Mouse (Mus musculus) Patski (cell line): ENCODE measurements around the gene Cap2. TPM values are rescaled to one million over a fixed set of nuclear protein-coding genes. Genes with fewer than 3 reads are reported as not detected.

Experiments used
- ATAC-seq: fragments of 100-300 bp; one replicate; pipeline ENCODE4 v1.8.0; 2021
- CTCF ChIA-PET: fragments of 350-600 bp; sonication (Branson Sonifier 250); formaldehyde crosslinking; loops from one replicate; lab custom pipeline; 2022; ENCODE audit warnings: inconsistent platforms; lab: Charles Lee
- POLR2A ChIA-PET: fragments of 350-600 bp; sonication (Branson Sonifier 250); formaldehyde crosslinking; loops from one replicate; lab custom pipeline; 2022; ENCODE audit warnings: antibody characterized with exemption, inconsistent platforms; lab: Charles Lee
- DNase-seq: peaks from one replicate; pipeline ENCODE4 v3.0.0-alpha.2; 2011; ENCODE audit warnings: low read depth, low spot score
- H3K27me3 ChIP-seq: fragments of 371-371 bp; one replicate; pipeline ENCODE4 v1.5.1; 2021
- CTCF ChIP-seq: fragments of 100-300 bp; IDR thresholded peaks from one replicate; pipeline ENCODE4 v1.5.1; 2021
- in situ Hi-C: fragments of 300-500 bp; cut with MboI; formaldehyde crosslinking; loops from 3 replicates; pipeline ENCODE4 v1.11.1; 2018; ENCODE audit warnings: low pct_unique_long_range_greater_than_20kb, mixed read lengths
- polyA plus RNA-seq: library from polyadenylated mRNA; unstranded; gene quantifications from one replicate; pipeline ENCODE4 v1.2.3, GENCODE M21; 2021

The Cap2 gene
- polyA plus RNA-seq, 1 experiment from 2014 or later: not detected

- ChIA-PET CTCF (no interaction called here), POLR2A (no interaction called here)
- in situ Hi-C loops: no loop called here
- DNase-seq: no peak
- no peaks in the 10 kb centered on the region for H3K27me3 ChIP-seq
- no peak for ATAC-seq
- no peak for TF ChIP-seq CTCF
These were observed 7.2 kb downstream of the Cap2 start for GRCm38 (mm10) chr13:46508823-46509222.

GRCm38 (mm10) chr13:46510460-46510859 is 8.8 kb downstream of the Cap2 start:
- TF ChIP-seq CTCF: no peak
- DNase-seq: no peak
- H3K27me3 ChIP-seq: no peaks in the 10 kb centered on the region
- CTCF ChIA-PET: no interaction called here
- ATAC-seq: no peak
- in situ Hi-C loops: no loop called here
- POLR2A ChIA-PET: no interaction called here

GRCm38 (mm10) chr13:46514484-46514883 is 12.8 kb downstream of the Cap2 start:
- ATAC-seq: no peak
- H3K27me3 ChIP-seq: no peaks in the 10 kb centered on the region
- ChIA-PET CTCF (no interaction called here), POLR2A (no interaction called here)
- DNase-seq: no peak
- in situ Hi-C loops: no loop called here
- TF ChIP-seq CTCF: no peak

- ATAC-seq: no peak
These were observed 13.5 kb downstream of the Cap2 start for GRCm38 (mm10) chr13:46515120-46515523.

DNA sequence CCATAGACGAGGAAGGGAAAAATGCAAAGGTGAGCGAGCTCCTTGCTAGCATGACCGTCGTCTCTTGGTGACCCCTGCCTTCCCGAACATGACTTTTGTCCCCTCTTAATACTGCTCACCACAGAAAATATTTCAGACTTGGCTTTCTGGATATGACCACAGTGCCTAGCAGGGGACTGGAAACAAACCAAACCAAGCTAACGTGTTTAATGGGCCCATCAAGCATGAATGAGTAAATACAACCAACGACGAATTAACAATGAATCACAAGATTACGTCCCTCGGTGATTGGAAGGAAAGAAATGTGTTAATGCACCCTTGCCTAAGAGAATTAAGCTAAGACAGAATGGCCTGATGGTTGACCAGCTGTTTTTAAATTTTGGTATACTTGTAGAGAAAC is 13.9 kb downstream of the Cap2 start:
- H3K27me3 ChIP-seq: no peaks in the 10 kb centered on the region
- TF ChIP-seq CTCF: no peak
- ChIA-PET CTCF (interaction anchor here (0.7 kb wide), 1 partner anchor 8 kb away, joined by 3 read pairs; no protein-coding TSS in a partner anchor), POLR2A (no interaction called here)
- DNase-seq (peak; percentile 41), ATAC-seq (peak; percentile 65)
- in situ Hi-C loops: no loop called here

More at GRCm38 (mm10) chr13:46515120-46515523, 13.5 kb downstream of the Cap2 start:
- H3K27me3 ChIP-seq: no peaks in the 10 kb centered on the region
- ChIA-PET CTCF (interaction anchor here (0.7 kb wide), 1 partner anchor 9 kb away, joined by 3 read pairs; no protein-coding TSS in a partner anchor), POLR2A (no interaction called here)
- no peak for TF ChIP-seq CTCF
- DNase-seq: no peak
- in situ Hi-C loops: no loop called here

DNA sequence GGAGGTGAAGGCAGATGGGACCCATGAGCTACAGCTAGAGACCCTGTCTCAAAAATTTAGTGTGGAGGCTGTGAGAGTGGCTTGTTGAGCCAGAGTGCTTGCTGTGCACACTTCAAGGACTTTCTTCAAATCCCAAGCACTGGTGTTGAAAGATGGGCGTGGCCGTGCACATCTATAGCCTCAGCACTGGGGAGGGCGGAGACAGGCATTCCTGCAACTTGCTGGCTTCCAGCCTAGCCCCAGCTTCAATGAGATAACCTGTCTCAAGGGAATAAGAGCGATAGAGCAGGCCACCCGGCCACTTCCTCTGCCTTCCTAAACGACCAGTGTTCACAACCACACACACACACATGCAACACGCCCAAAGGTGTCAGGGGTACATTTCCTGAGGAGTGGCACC is 14.5 kb downstream of the Cap2 start:
- CTCF ChIA-PET: interaction anchor here (0.7 kb wide), 1 partner anchor 8 kb away, joined by 3 read pairs; no protein-coding TSS in a partner anchor
- no peak for ATAC-seq
- POLR2A ChIA-PET: interaction anchor here (0.5 kb wide), 1 partner anchor 19 kb away, joined by 3 read pairs; no protein-coding TSS in a partner anchor
- in situ Hi-C loops: no loop called here
- TF ChIP-seq CTCF: no peak
- DNase-seq: no peak
- no peaks in the 10 kb centered on the region for H3K27me3 ChIP-seq

- H3K27me3 ChIP-seq: no peaks in the 10 kb centered on the region
- CTCF ChIA-PET: no interaction called here
- ATAC-seq (no peak), DNase-seq (no peak)
- POLR2A ChIA-PET: no interaction called here
- no peak for TF ChIP-seq CTCF
- in situ Hi-C loops: no loop called here
These were observed 15.6 kb downstream of the Cap2 start for GRCm38 (mm10) chr13:46517211-46517685.

DNA sequence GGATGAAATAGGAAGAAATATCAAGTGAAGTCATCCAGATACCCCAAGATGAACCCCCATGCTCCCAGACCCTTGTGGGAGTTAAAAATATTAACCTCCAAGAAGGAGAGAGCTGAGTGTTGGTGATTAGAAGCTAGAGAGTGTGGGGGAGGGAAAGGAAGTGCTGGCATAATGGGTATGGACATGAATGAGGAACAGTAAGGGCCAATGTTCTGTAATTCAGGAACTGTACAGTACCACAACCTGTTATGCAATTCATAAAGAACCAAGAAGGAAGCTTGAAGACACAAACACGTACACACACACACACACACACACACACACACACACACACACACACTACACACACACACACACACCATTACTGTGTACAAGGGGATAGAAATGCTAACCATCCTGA is 19.8 kb downstream of the Cap2 start:
- no peaks in the 10 kb centered on the region for H3K27me3 ChIP-seq
- ChIA-PET POLR2A (interaction anchor here (0.7 kb wide), 1 partner anchor 191 kb away, joined by 3 read pairs; no protein-coding TSS in a partner anchor), CTCF (no interaction called here)
- DNase-seq (no peak), ATAC-seq (no peak)
- in situ Hi-C loops: no loop called here
- TF ChIP-seq CTCF: no peak

DNA sequence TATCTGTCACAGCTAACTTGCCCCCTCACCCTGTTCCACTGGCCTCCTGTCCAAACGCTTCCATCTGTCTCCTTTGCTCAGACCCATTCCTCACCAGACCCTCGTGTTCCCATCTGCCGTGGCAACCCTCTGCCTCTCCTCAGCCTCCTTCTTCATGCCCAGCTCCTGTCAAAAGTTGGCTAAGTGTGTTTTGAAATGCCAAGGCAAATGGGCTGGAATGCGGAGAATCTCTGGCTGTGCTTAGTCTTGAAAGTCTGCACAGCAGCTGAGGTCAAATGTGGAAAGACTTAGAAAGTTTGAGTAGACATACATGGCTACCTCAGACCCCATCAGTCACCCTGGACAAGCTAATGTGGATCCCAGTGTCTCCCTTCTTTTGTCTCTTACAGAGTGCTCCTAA is 21.1 kb downstream of the Cap2 start:
- no peak for TF ChIP-seq CTCF
- POLR2A ChIA-PET: no interaction called here
- no peak for ATAC-seq
- in situ Hi-C loops: no loop called here
- CTCF ChIA-PET: no interaction called here
- no peaks in the 10 kb centered on the region for H3K27me3 ChIP-seq
- DNase-seq: no peak

- in situ Hi-C loops: no loop called here
These were observed 21.6 kb downstream of the Cap2 start for GRCm38 (mm10) chr13:46523235-46523634.

DNA sequence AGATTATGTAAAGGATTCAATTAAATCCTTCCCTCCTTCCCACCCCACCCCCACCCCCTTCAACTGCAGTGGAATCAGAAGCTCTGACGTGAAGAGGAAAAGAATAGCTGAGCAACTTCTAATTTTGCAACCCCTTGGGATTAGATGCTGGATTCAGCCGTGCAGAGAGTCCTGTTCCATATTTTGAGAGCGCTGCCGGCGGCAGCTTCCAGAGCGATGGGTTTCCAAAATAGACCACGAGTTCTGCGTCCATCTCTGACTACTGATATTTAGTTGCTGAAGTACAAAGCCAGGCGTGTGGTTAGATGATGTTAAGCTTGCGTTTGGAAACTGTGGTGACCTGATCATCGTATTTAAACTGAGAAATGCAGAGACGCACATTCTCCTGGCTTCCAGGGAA is 22.1 kb downstream of the Cap2 start:
- no peaks in the 10 kb centered on the region for H3K27me3 ChIP-seq
- in situ Hi-C loops: no loop called here
- ChIA-PET POLR2A (no interaction called here), CTCF (interaction anchor here (1.2 kb wide), 1 partner anchor 8 kb away, joined by 3 read pairs; no protein-coding TSS in a partner anchor)
- ATAC-seq (no peak), DNase-seq (no peak)
- TF ChIP-seq CTCF: no peak

More at GRCm38 (mm10) chr13:46523235-46523634, 21.6 kb downstream of the Cap2 start:
- ChIA-PET POLR2A (no interaction called here), CTCF (interaction anchor here (1.2 kb wide), 1 partner anchor 8 kb away, joined by 3 read pairs; no protein-coding TSS in a partner anchor)
- no peak for TF ChIP-seq CTCF
- no peaks in the 10 kb centered on the region for H3K27me3 ChIP-seq
- ATAC-seq (no peak), DNase-seq (no peak)
